ENCODE assay signal across 9 mouse cellular contexts in the genomic region with DNA sequence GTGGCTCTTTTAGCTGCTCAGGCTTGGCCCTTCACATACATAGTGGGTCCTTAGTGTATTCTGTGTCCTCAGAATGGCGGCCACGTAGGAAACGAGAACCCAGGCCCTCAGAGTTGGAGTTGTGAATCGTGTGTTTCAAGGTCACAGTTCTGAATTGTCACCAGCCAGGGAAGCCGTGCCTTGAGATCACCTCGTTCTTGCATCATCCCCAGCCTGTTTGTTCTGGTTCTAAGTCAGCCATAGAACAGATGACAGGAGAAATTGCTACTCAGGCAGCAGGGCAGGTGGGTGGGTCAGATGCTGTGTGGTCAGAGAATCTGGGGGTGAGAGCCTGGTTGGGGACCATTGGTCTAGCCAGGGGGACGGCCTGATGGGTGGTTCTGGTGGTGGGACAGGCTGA.
DNase-seq lines count a peak whose midpoint lies in the region; ATAC-seq and TF ChIP-seq lines count a peak whose summit lies in the region.
"Had no signal": no experiment of that assay in that cellular context is flagged by ENCODE, and none has a peak within 500 bp of the region (broad histone marks: within the 10 kb centered on the region; RNA-seq: fewer than 3 reads in every experiment).

No protein-coding gene starts in this region.

- H3K27ac ChIP-seq in heart, embryonic 16.5 days (ENCODE audit: low read length) = peak overlapping the region; percentile 90
- peak overlapping the region; percentile 35; the same call in 1 of the 2 replicates for H3K27ac ChIP-seq in embryonic facial prominence, embryonic 11.5 days (replicated peaks; ENCODE audit: low read depth, low read length)
- peak overlapping the region; percentile 36; the same call in 1 of the 2 replicates for H3K27ac ChIP-seq in hindbrain, postnatal 0 days

- DNase-seq in heart, adult 11 months = no peak
- peak; percentile 49 for DNase-seq in 3T3-L1 (ENCODE audit: low read depth, low spot score)
- DNase-seq in embryonic facial prominence, embryonic 11.5 days (ENCODE audit: low spot score) = no peak
- no peak for DNase-seq in hindbrain, postnatal 0 days (ENCODE audit: low spot score)
- DNase-seq in thymus, adult 18-20 months = no peak
- DNase-seq in thymus, postnatal 4 days = no peak
- DNase-seq in lung, postnatal 25 days (ENCODE audit: low spot score) = no peak

- peaks cover 73% of the 10 kb centered on the region for H3K4me1 ChIP-seq in heart, embryonic 16.5 days (ENCODE audit: control insufficient read depth, insufficient read depth, low read length)
- peaks cover 57% of the 10 kb centered on the region for H3K4me1 ChIP-seq in embryonic facial prominence, embryonic 11.5 days (ENCODE audit: control insufficient read depth, insufficient read depth, low read length)
- H3K4me1 ChIP-seq in hindbrain, postnatal 0 days (ENCODE audit: insufficient read depth, low read length) = peaks cover 49% of the 10 kb centered on the region

- H3K9ac ChIP-seq in heart, embryonic 16.5 days (ENCODE audit: low read length) = peak overlapping the region; percentile 44
- no peak overlapping the region for H3K9ac ChIP-seq in embryonic facial prominence, embryonic 11.5 days (replicated peaks; ENCODE audit: low read length)
- H3K9ac ChIP-seq in hindbrain, postnatal 0 days (replicated peaks; ENCODE audit: low read length) = no peak overlapping the region

- 67% methylated on average over 7 of the region's 7 CpGs for WGBS in heart, embryonic 16.5 days
- 77% methylated on average over 7 of the region's 7 CpGs for WGBS in embryonic facial prominence, embryonic 11.5 days
- 74% methylated on average over 7 of the region's 7 CpGs for WGBS in hindbrain, postnatal 0 days

- no peak for TF ChIP-seq CTCF in hindbrain, postnatal 0 days (IDR thresholded peaks at IDR 0.05; ENCODE audit: low read depth)

- ATAC-seq in heart, embryonic 16.5 days (replicated peaks; ENCODE audit: extremely low read depth, insufficient read depth, low FRiP score) = no peak
- no peak for ATAC-seq in embryonic facial prominence, embryonic 11.5 days (replicated peaks; ENCODE audit: insufficient number of reproducible peaks, low FRiP score, low TSS enrichment, low read depth)
- ATAC-seq in hindbrain, postnatal 0 days = no peak

- no peak overlapping the region for H3K4me2 ChIP-seq in heart, embryonic 16.5 days (ENCODE audit: low read depth, low read length)
- H3K4me2 ChIP-seq in embryonic facial prominence, embryonic 11.5 days (ENCODE audit: low read depth, low read length) = no peak overlapping the region
- no peak overlapping the region for H3K4me2 ChIP-seq in hindbrain, postnatal 0 days (ENCODE audit: low read depth, low read length)
- H3K4me2 ChIP-seq: embryonic facial prominence, embryonic 12.5 days had no signal

- no peak overlapping the region for H3K4me3 ChIP-seq in heart, embryonic 16.5 days (ENCODE audit: low read length)
- H3K4me3 ChIP-seq in embryonic facial prominence, embryonic 11.5 days (ENCODE audit: low read depth, low read length) = no peak overlapping the region
- H3K4me3 ChIP-seq in hindbrain, postnatal 0 days (ENCODE audit: low read length) = no peak overlapping the region
- H3K4me3 ChIP-seq: embryonic facial prominence, embryonic 12.5 days had no signal

- H3K36me3 ChIP-seq in heart, embryonic 16.5 days (ENCODE audit: control insufficient read depth, insufficient read depth) = no peaks in the 10 kb centered on the region
- no peaks in the 10 kb centered on the region for H3K36me3 ChIP-seq in embryonic facial prominence, embryonic 11.5 days (replicated peaks; ENCODE audit: control insufficient read depth, insufficient read depth, low read depth, low read length)
- H3K36me3 ChIP-seq in hindbrain, postnatal 0 days (ENCODE audit: insufficient read depth, low read length) = no peaks in the 10 kb centered on the region
- H3K36me3 ChIP-seq: embryonic facial prominence, embryonic 12.5 days had no signal

- no peaks in the 10 kb centered on the region for H3K27me3 ChIP-seq in heart, embryonic 16.5 days (ENCODE audit: control insufficient read depth, insufficient read depth, low read length)
- no peaks in the 10 kb centered on the region; the same call in 1 of the 2 replicates for H3K27me3 ChIP-seq in embryonic facial prominence, embryonic 11.5 days (ENCODE audit: control insufficient read depth, insufficient read depth, low read length)
- H3K27me3 ChIP-seq in hindbrain, postnatal 0 days (ENCODE audit: insufficient read depth, low read length) = no peaks in the 10 kb centered on the region
- H3K27me3 ChIP-seq: embryonic facial prominence, embryonic 12.5 days had no signal

- no peaks in the 10 kb centered on the region for H3K9me3 ChIP-seq in heart, embryonic 16.5 days (replicated peaks; ENCODE audit: control insufficient read depth, low read length)
- H3K9me3 ChIP-seq in embryonic facial prominence, embryonic 11.5 days (replicated peaks; ENCODE audit: control insufficient read depth, low read length) = no peaks in the 10 kb centered on the region
- H3K9me3 ChIP-seq in hindbrain, postnatal 0 days (ENCODE audit: low read length) = no peaks in the 10 kb centered on the region
- H3K9me3 ChIP-seq: embryonic facial prominence, embryonic 12.5 days had no signal

Comparison
In these comparisons a context has a peak if more than half of its experiments do, and no peak if none do; other contexts are left out.
1. H3K27ac ChIP-seq: peak in every context shown above with its lines; median percentile 90 in heart, embryonic 16.5 days; 36 in hindbrain, postnatal 0 days; 35 in embryonic facial prominence, embryonic 11.5 days.